In the genomic region with DNA sequence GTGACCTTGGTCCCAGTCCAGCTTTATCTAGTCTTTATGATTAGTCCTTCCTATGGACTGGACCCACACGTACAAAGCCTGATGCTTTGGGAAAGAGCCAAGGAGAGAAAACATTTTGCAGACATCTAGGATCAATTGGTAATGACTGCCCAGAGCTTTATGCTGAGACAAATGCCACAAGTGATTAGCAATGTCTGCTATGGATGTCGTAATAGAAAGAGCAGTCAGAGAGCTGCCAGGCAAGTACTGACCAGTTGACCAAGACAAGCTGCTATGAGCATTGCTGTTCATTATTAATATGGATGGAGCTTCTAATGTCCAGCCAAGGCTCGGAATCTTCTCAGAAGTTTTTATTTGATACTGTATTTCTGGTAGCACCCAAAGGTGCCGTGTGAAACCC, we compare ENCODE assay signal across 30 mouse cellular contexts. TPM values are rescaled to one million over a fixed set of nuclear protein-coding genes. Genes with fewer than 3 reads are reported as not detected.
"Had no signal": no experiment of that assay in that cellular context is flagged by ENCODE, and none has a peak within 500 bp of the region (broad histone marks: within the 10 kb centered on the region; RNA-seq: fewer than 3 reads in every experiment).

No protein-coding gene starts in this region.

- H3K4me2 ChIP-seq: embryonic facial prominence, embryonic 12.5 days; embryonic facial prominence, embryonic 13.5 days; embryonic facial prominence, embryonic 15.5 days; forebrain, embryonic 12.5 days; forebrain, embryonic 13.5 days; forebrain, embryonic 15.5 days had no signal

- H3K36me3 ChIP-seq: embryonic facial prominence, embryonic 10.5 days; embryonic facial prominence, embryonic 12.5 days; embryonic facial prominence, embryonic 13.5 days; embryonic facial prominence, embryonic 15.5 days; forebrain, embryonic 10.5 days; forebrain, embryonic 12.5 days; forebrain, embryonic 15.5 days had no signal

- H3K27ac ChIP-seq: embryonic facial prominence, embryonic 10.5 days; embryonic facial prominence, embryonic 12.5 days; embryonic facial prominence, embryonic 13.5 days; embryonic facial prominence, embryonic 15.5 days; forebrain, embryonic 10.5 days; forebrain, embryonic 12.5 days; forebrain, embryonic 13.5 days; forebrain, embryonic 15.5 days; gastrocnemius, adult 2 months; heart, adult 2 months had no signal

- ATAC-seq: forebrain, embryonic 13.5 days; forebrain, embryonic 14.5 days; forebrain, embryonic 15.5 days; forebrain, embryonic 16.5 days; forebrain, postnatal 0 days had no signal

- H3K27me3 ChIP-seq: embryonic facial prominence, embryonic 12.5 days; embryonic facial prominence, embryonic 15.5 days; forebrain, embryonic 13.5 days; forebrain, embryonic 15.5 days had no signal

- H3K9ac ChIP-seq: embryonic facial prominence, embryonic 12.5 days; embryonic facial prominence, embryonic 13.5 days; embryonic facial prominence, embryonic 15.5 days; forebrain, embryonic 12.5 days; forebrain, embryonic 13.5 days; forebrain, embryonic 15.5 days; forebrain, postnatal 0 days had no signal

- DNase-seq: cerebellum, adult 8-10 months; cerebellum, adult 9-10 months; cerebellum, adult 9-11 months; cerebellum, postnatal 10 days; cerebellum, postnatal 14 days; cerebellum, postnatal 25 days; cerebellum, postnatal 36 days; embryo, embryonic 11 days; forebrain, postnatal 0 days; gastrocnemius, adult 2 months; gastrocnemius, postnatal 10 days; gastrocnemius, postnatal 14 days; gastrocnemius, postnatal 25 days; gastrocnemius, postnatal 36 days; heart, adult 11 months; heart, adult 18-20 months; heart, adult 2 months had no signal

- H3K9me3 ChIP-seq: embryonic facial prominence, embryonic 10.5 days; embryonic facial prominence, embryonic 12.5 days; embryonic facial prominence, embryonic 13.5 days; embryonic facial prominence, embryonic 15.5 days; forebrain, embryonic 10.5 days; forebrain, embryonic 12.5 days; forebrain, embryonic 13.5 days; forebrain, embryonic 15.5 days had no signal

- H3K4me3 ChIP-seq: embryonic facial prominence, embryonic 10.5 days; embryonic facial prominence, embryonic 12.5 days; embryonic facial prominence, embryonic 13.5 days; embryonic facial prominence, embryonic 15.5 days; erythroblast, embryonic 14.5 days; forebrain, embryonic 10.5 days; forebrain, embryonic 12.5 days; forebrain, embryonic 13.5 days; forebrain, embryonic 15.5 days; gastrocnemius, adult 2 months; heart, adult 2 months had no signal

RNA-seq across cellular contexts. Expression of gene Stum, which starts 43.8 kb away (rescaled TPM):
- total RNA-seq: common myeloid progenitor, adult 5-6 weeks; granulocyte monocyte progenitor cell, adult 5-6 weeks had no signal
- polyA plus RNA-seq: erythroblast, embryonic 14.5 days had no signal
